Mouse (Mus musculus) lung, postnatal 0 days (tissue): ENCODE measurements at regions not wholly inside any gene's neighbourhood (a gene's known extent, or its start where the extent isn't known, plus 50 kb on each side); places are given as distances from the start of the nearest gene placed in this dataset.

ENCODE experiments used
- CTCF ChIP-seq: IDR thresholded peaks from 2 replicates; pipeline ENCODE4 v1.5.1; 2016; ENCODE audit warnings: antibody characterized with exemption, mild to moderate bottlenecking
- EP300 ChIP-seq: IDR thresholded peaks from 2 replicates; pipeline ENCODE4 v1.6.1; 2016; ENCODE audit warnings: antibody characterized with exemption, mild to moderate bottlenecking, control low read depth

- TF ChIP-seq CTCF (no peak), EP300 (no peak)
Measured at GRCm38 (mm10) chr12:60150266-60150665, 930.7 kb upstream of the Fbxo33 start.
